Comparison of ENCODE assay signal across 7 mouse cellular contexts in genomic region chr9:15434279-15434678, GRCm38 (mm10). TPM values are rescaled to one million over a fixed set of nuclear protein-coding genes. Genes with fewer than 3 reads are reported as not detected.
DNase-seq lines count a peak whose midpoint lies in the region; ATAC-seq and TF ChIP-seq lines count a peak whose summit lies in the region.
"Not testable (repeated sequence)": the region's sequence is repeated elsewhere in the genome, so short reads cannot be mapped to it uniquely, and the experiment has no call there.

No protein-coding gene starts in this region.

- H3K27ac ChIP-seq in embryonic facial prominence, embryonic 11.5 days (replicated peaks; ENCODE audit: low read depth, low read length); heart, adult 2 months; left cerebral cortex, adult 2 months; midbrain, postnatal 0 days (ENCODE audit: low read depth, low read length): not testable (repeated sequence)

- TF ChIP-seq EP300 in heart, adult 2 months (IDR thresholded peaks at IDR 0.05; ENCODE audit: insufficient read depth, low read depth, low read length), result not testable (repeated sequence)

- not testable (repeated sequence) for H3K9ac ChIP-seq in embryonic facial prominence, embryonic 11.5 days (replicated peaks; ENCODE audit: low read length); heart, adult 2 months (ENCODE audit: low read depth, low read length); midbrain, postnatal 0 days (replicated peaks; ENCODE audit: low read length, poor library complexity, severe bottlenecking)

- H3K36me3 ChIP-seq in embryonic facial prominence, embryonic 11.5 days (replicated peaks; ENCODE audit: control insufficient read depth, insufficient read depth, low read depth, low read length); heart, adult 2 months (ENCODE audit: control insufficient read depth, insufficient read depth, low read length); midbrain, postnatal 0 days (ENCODE audit: insufficient read depth, low read length): not testable (repeated sequence)

- intact Hi-C loops in heart, adult 2 months (cut with DNase I), result loop anchor here (1.0 to 5.0 kb wide), 2 partner anchors 58 to 247 kb away; partner anchors contain the start of gene Smco4
- intact Hi-C loops in left cerebral cortex, adult 2 months (cut with DNase I), result not testable (repeated sequence)

- H3K4me1 ChIP-seq in embryonic facial prominence, embryonic 11.5 days (ENCODE audit: control insufficient read depth, insufficient read depth, low read length); heart, adult 2 months (ENCODE audit: control insufficient read depth, insufficient read depth, low read length); midbrain, postnatal 0 days (ENCODE audit: insufficient read depth, low read length): not testable (repeated sequence)

- peak; percentile 3 for DNase-seq in NIH3T3 (ENCODE audit: low read depth)
- DNase-seq in cerebellum, adult 11-12 months, result peak; percentile 3
- peak; percentile 5 for DNase-seq in embryonic facial prominence, embryonic 11.5 days (ENCODE audit: low spot score)
- peak; percentile 4 to 22 for DNase-seq in heart, adult 2 months
- peak; percentile 36 for DNase-seq in kidney, adult 9 months
- not testable (repeated sequence) for DNase-seq in left cerebral cortex, adult 2 months (ENCODE audit: extremely low spot score in 1 of 2, low spot score in 2 of 2); midbrain, postnatal 0 days (ENCODE audit: low spot score)

- H3K27me3 ChIP-seq in embryonic facial prominence, embryonic 11.5 days (ENCODE audit: control insufficient read depth, insufficient read depth, low read length); heart, adult 2 months (ENCODE audit: control insufficient read depth, insufficient read depth, low read length); midbrain, postnatal 0 days (ENCODE audit: insufficient read depth, low read length): not testable (repeated sequence)

- peak; percentile 70 for TF ChIP-seq CTCF in heart, adult 2 months (IDR thresholded peaks at IDR 0.05)
- peak; percentile 42 for TF ChIP-seq CTCF in left cerebral cortex, adult 2 months (IDR thresholded peaks at IDR 0.05)
- peak; percentile 19; the same call in 1 of the 2 replicates for TF ChIP-seq CTCF in midbrain, postnatal 0 days (IDR thresholded peaks at IDR 0.05)

- H3K79me2 ChIP-seq in heart, adult 2 months (replicated peaks; ENCODE audit: control insufficient read depth, insufficient read depth, low read length), result not testable (repeated sequence)

- H3K4me2 ChIP-seq in embryonic facial prominence, embryonic 11.5 days (ENCODE audit: low read depth, low read length); midbrain, postnatal 0 days (ENCODE audit: low read depth, low read length, poor library complexity, severe bottlenecking): not testable (repeated sequence)

- not testable (repeated sequence) for H3K9me3 ChIP-seq in embryonic facial prominence, embryonic 11.5 days (replicated peaks; ENCODE audit: control insufficient read depth, low read length); midbrain, postnatal 0 days (ENCODE audit: low read length)

- 64% methylated on average over 11 of the region's 11 CpGs for WGBS in embryonic facial prominence, embryonic 11.5 days
- 60% methylated on average over 11 of the region's 11 CpGs for WGBS in heart, adult 2 months
- WGBS in midbrain, postnatal 0 days, result 64% methylated on average over 11 of the region's 11 CpGs

- not testable (repeated sequence) for ATAC-seq in embryonic facial prominence, embryonic 11.5 days (replicated peaks; ENCODE audit: insufficient number of reproducible peaks, low FRiP score, low TSS enrichment, low read depth); midbrain, postnatal 0 days (ENCODE audit: low FRiP score)

- TF ChIP-seq POLR2A in heart, adult 2 months (IDR thresholded peaks at IDR 0.05; ENCODE audit: insufficient read depth, low read depth, low read length), result not testable (repeated sequence)

- H3K4me3 ChIP-seq in embryonic facial prominence, embryonic 11.5 days (ENCODE audit: low read depth, low read length); heart, adult 2 months; left cerebral cortex, adult 2 months; midbrain, postnatal 0 days (ENCODE audit: low read depth, low read length): not testable (repeated sequence)

RNA-seq across cellular contexts. Expression of gene Smco4, which starts 59.0 kb away (rescaled TPM):
- polyA plus RNA-seq in embryonic facial prominence, embryonic 11.5 days (2014; fragmentation: Nextera tagmentation; extraction: Ambion mirVana), result 3.5 and 4.8 TPM in 2 replicates
- total RNA-seq in heart, adult 2 months (2021), result 10 to 100 TPM; 24.9 to 25.8 TPM
- 16.5 and 34.0 TPM in 2 replicates for polyA plus RNA-seq in heart, adult 2 months (2012; rRNA removed)
- 1 to 10 TPM; 3.0 to 4.4 TPM for total RNA-seq in left cerebral cortex, adult 2 months (2021)
- 3.5 and 5.0 TPM in 2 replicates for total RNA-seq in midbrain, postnatal 0 days (2014; rRNA removed)
- 0.38 and 0.42 TPM in 2 replicates for polyA plus RNA-seq in midbrain, postnatal 0 days (2015; fragmentation: Nextera tagmentation; extraction: Ambion mirVana)

Comparison
In these comparisons a context has a peak if more than half of its experiments do, and no peak if none do; other contexts are left out.
1. CTCF ChIP-seq: peak in every context shown above with its lines; median percentile 70 in heart, adult 2 months; 42 in left cerebral cortex, adult 2 months; 19 in midbrain, postnatal 0 days.